Mouse (Mus musculus) forebrain, embryonic 16.5 days (tissue): ENCODE data around the gene Ckap2. TPM values are rescaled to one million over a fixed set of nuclear protein-coding genes. Genes with fewer than 3 reads are reported as not detected.

Experiments used
- ATAC-seq: fragments of 200-750 bp; cut with Nextera tagmentation; 2 replicates; pipeline ENCODE4 v1.8.0; 2017; ENCODE audit warnings: mild to moderate bottlenecking, moderate library complexity
- H3K27ac ChIP-seq: fragments of 300-500 bp; sonication (generic); 2 replicates; pipeline ENCODE4 v1.5.1; 2014; ENCODE audit warnings: low read length, control low read depth
- H3K27me3 ChIP-seq: fragments of 300-500 bp; sonication (generic); replicated peaks from 2 replicates; pipeline ENCODE4 v1.6.1; 2014; ENCODE audit warnings: low read length; ENCODE audit not compliant: control insufficient read depth, insufficient read depth
- H3K36me3 ChIP-seq: fragments of 300-500 bp; sonication (generic); 2 replicates; pipeline ENCODE4 v1.6.1; 2014; ENCODE audit not compliant: control insufficient read depth, insufficient read depth
- H3K4me1 ChIP-seq: fragments of 300-500 bp; sonication (generic); replicated peaks from 2 replicates; pipeline ENCODE4 v1.6.1; 2014; ENCODE audit warnings: low read length; ENCODE audit not compliant: control insufficient read depth, insufficient read depth
- H3K4me2 ChIP-seq: fragments of 300-500 bp; sonication (generic); 2 replicates; pipeline ENCODE4 v1.6.1; 2014; ENCODE audit warnings: mild to moderate bottlenecking, low read length, control low read depth
- H3K4me3 ChIP-seq: fragments of 300-500 bp; sonication (generic); replicated peaks from 2 replicates; pipeline ENCODE4 v1.5.1; 2014; ENCODE audit warnings: mild to moderate bottlenecking, low read length, control low read depth
- H3K9ac ChIP-seq: fragments of 300-500 bp; sonication (generic); replicated peaks from 2 replicates; pipeline ENCODE4 v1.6.1; 2014; ENCODE audit warnings: low read depth, low read length, control low read depth
- H3K9me3 ChIP-seq: fragments of 300-500 bp; sonication (generic); 2 replicates; pipeline ENCODE4 v1.6.1; 2016; ENCODE audit warnings: low read length; ENCODE audit not compliant: control insufficient read depth
- WGBS: fragments of 180-500 bp; shearing (Covaris S2); extraction: QIAGEN DNeasy Blood & Tissue Kit; methylation state at CpG from one replicate; pipeline ENCODE4 v1.1.7; 2014; 5-methylcytosine and 5-hydroxymethylcytosine counted together
- polyA plus RNA-seq: library from polyadenylated mRNA; unstranded; fragments of >200 nt; fragmentation: Nextera tagmentation; extraction: Ambion mirVana; gene quantifications from 2 replicates; pipeline ENCODE4 v1.2.1, GENCODE M21; 2015

The Ckap2 gene
- polyA plus RNA-seq, 1 experiment from 2014 or later = 24.7 TPM

GRCm38 (mm10) chr8:22193432-22194010 is 7.9 kb upstream of the Ckap2 start:
- H3K4me2 ChIP-seq = peak overlapping the region; percentile 72
- no peaks in the 10 kb centered on the region for H3K27me3 ChIP-seq
- ATAC-seq = peak; percentile 26; the same call in 1 of the 2 replicates
- H3K9me3 ChIP-seq = no peaks in the 10 kb centered on the region
- H3K4me3 ChIP-seq = peak overlapping the region; percentile 81
- H3K9ac ChIP-seq = peak overlapping the region; percentile 95
- peak overlapping the region; percentile 94 for H3K27ac ChIP-seq
- WGBS = 12% methylated on average over 12 of the region's 12 CpGs
- H3K4me1 ChIP-seq = peaks cover 11% of the 10 kb centered on the region
- no peaks in the 10 kb centered on the region for H3K36me3 ChIP-seq

- ATAC-seq = peak; percentile 94
- no peaks in the 10 kb centered on the region for H3K9me3 ChIP-seq
- peak within 1 kb of the TSS; percentile 72 for H3K4me2 ChIP-seq
These were observed 7.2 kb upstream of the Ckap2 start, which contains the start of gene Vps36 for GRCm38 (mm10) chr8:22192660-22193431. Gene Vps36 (plus strand): TSS chr8:22192809.

GRCm38 (mm10) chr8:22184884-22185283 is 735 bp downstream of the Ckap2 start:
- ATAC-seq = peak; percentile 22
- Histone ChIP-seq H3K27me3 (no peaks in the 10 kb centered on the region), H3K27ac (no peak overlapping the region), H3K9ac (peak overlapping the region; percentile 75), H3K4me1 (peaks cover 14% of the 10 kb centered on the region), H3K4me3 (peak overlapping the region; percentile 67), H3K9me3 (no peaks in the 10 kb centered on the region), H3K36me3 (no peaks in the 10 kb centered on the region), H3K4me2 (peak overlapping the region; percentile 78)
- WGBS = 0% methylated on average over 3 of the region's 3 CpGs

More at GRCm38 (mm10) chr8:22192660-22193431, 7.2 kb upstream of the Ckap2 start, which contains the start of gene Vps36:
- H3K4me1 ChIP-seq = peaks cover 11% of the 10 kb centered on the region
- under 1% methylated on average over 71 of the region's 73 CpGs for WGBS
- peak within 1 kb of the TSS; percentile 95 for H3K9ac ChIP-seq
- no peaks in the 10 kb centered on the region for H3K36me3 ChIP-seq
- peak within 1 kb of the TSS; percentile 94 for H3K27ac ChIP-seq
- peak within 1 kb of the TSS; percentile 81 for H3K4me3 ChIP-seq
- H3K27me3 ChIP-seq = no peaks in the 10 kb centered on the region

GRCm38 (mm10) chr8:22175966-22176365 is 9.7 kb downstream of the Ckap2 start:
- no peak for ATAC-seq
- H3K27ac ChIP-seq = no peak overlapping the region
- H3K36me3 ChIP-seq = peaks cover 8% of the 10 kb centered on the region
- H3K4me3 ChIP-seq = no peak overlapping the region
- 99% methylated on average over 7 of the region's 7 CpGs for WGBS
- H3K4me2 ChIP-seq = no peak overlapping the region
- no peaks in the 10 kb centered on the region for H3K27me3 ChIP-seq
- H3K4me1 ChIP-seq = no peaks in the 10 kb centered on the region
- no peaks in the 10 kb centered on the region for H3K9me3 ChIP-seq
- H3K9ac ChIP-seq = no peak overlapping the region

GRCm38 (mm10) chr8:22169167-22169566 is 16.5 kb downstream of the Ckap2 start:
- H3K9ac ChIP-seq = no peak overlapping the region
- no peaks in the 10 kb centered on the region for H3K36me3 ChIP-seq
- H3K4me1 ChIP-seq = peaks cover 12% of the 10 kb centered on the region
- H3K4me2 ChIP-seq = no peak overlapping the region
- H3K9me3 ChIP-seq = no peaks in the 10 kb centered on the region
- WGBS = 91% methylated on average over 5 of the region's 5 CpGs
- H3K27me3 ChIP-seq = no peaks in the 10 kb centered on the region
- no peak overlapping the region for H3K27ac ChIP-seq
- H3K4me3 ChIP-seq = no peak overlapping the region
- ATAC-seq = no peak

- Histone ChIP-seq H3K9ac (peak within 1 kb of the TSS; percentile 71), H3K9me3 (no peaks in the 10 kb centered on the region), H3K27me3 (no peaks in the 10 kb centered on the region), H3K27ac (peak within 1 kb of the TSS; percentile 91), H3K4me2 (peak within 1 kb of the TSS; percentile 52), H3K4me3 (peak within 1 kb of the TSS; percentile 70), H3K36me3 (no peaks in the 10 kb centered on the region), H3K4me1 (peaks cover 12% of the 10 kb centered on the region)
- WGBS = under 1% methylated on average over 31 of the region's 43 CpGs
- peak; percentile 99 for ATAC-seq
These were observed 19.5 kb downstream of the Ckap2 start, which contains the start of gene Nek3 for GRCm38 (mm10) chr8:22166080-22166603. Gene Nek3 (minus strand): TSS chr8:22166435.

- peak overlapping the region; percentile 52 for H3K4me2 ChIP-seq
- H3K4me3 ChIP-seq = peak overlapping the region; percentile 70
- no peaks in the 10 kb centered on the region for H3K36me3 ChIP-seq
- ATAC-seq = peak; percentile 52
- peaks cover 12% of the 10 kb centered on the region for H3K4me1 ChIP-seq
- peak overlapping the region; percentile 71 for H3K9ac ChIP-seq
- no peaks in the 10 kb centered on the region for H3K9me3 ChIP-seq
- H3K27ac ChIP-seq = peak overlapping the region; percentile 91
- WGBS = 57% methylated on average over 10 of the region's 10 CpGs
- no peaks in the 10 kb centered on the region for H3K27me3 ChIP-seq
These were observed 20.2 kb downstream of the Ckap2 start for GRCm38 (mm10) chr8:22165251-22166079.

- Histone ChIP-seq H3K4me1 (peaks cover 12% of the 10 kb centered on the region), H3K27me3 (no peaks in the 10 kb centered on the region), H3K4me2 (no peak overlapping the region), H3K36me3 (no peaks in the 10 kb centered on the region), H3K27ac (no peak overlapping the region), H3K9ac (no peak overlapping the region), H3K4me3 (no peak overlapping the region), H3K9me3 (no peaks in the 10 kb centered on the region)
- 96% methylated on average over 10 of the region's 10 CpGs for WGBS
- no peak for ATAC-seq
These were observed 21.2 kb downstream of the Ckap2 start for GRCm38 (mm10) chr8:22164431-22164830.
